Mouse (Mus musculus): Measurements from ENCODE around the gene Aff1. TPM values are rescaled to one million over a fixed set of nuclear protein-coding genes. Genes with fewer than 3 reads are reported as not detected.

Gene Aff1
- polyA plus RNA-seq, 2 experiments from 2014 or later, result 9.4 to 18.2 TPM

Other genes with a start within 250 kb of the Aff1 start
- gene Slc10a6, start 63.0 kb upstream of the Aff1 start, polyA plus RNA-seq (2017; shearing (Covaris generic)), result not detected
- not detected for gene 1700016H13Rik, start 36.4 kb upstream of the Aff1 start, polyA plus RNA-seq (2017; shearing (Covaris generic))
- 1 to 10 TPM in 1 of 2 experiments, under 1 TPM in 1; 0.77 to 1.0 TPM for gene Klhl8, start 218.9 kb downstream of the Aff1 start, polyA plus RNA-seq (2017; shearing (Covaris generic))